Mouse (Mus musculus) forebrain, embryonic 11.5 days (tissue): ENCODE measurements around the gene Cd109. TPM values are rescaled to one million over a fixed set of nuclear protein-coding genes. Genes with fewer than 3 reads are reported as not detected.

Experiments used
- ATAC-seq: fragments of 200-750 bp; cut with Nextera tagmentation; replicated peaks from 2 replicates; pipeline ENCODE4 v1.8.0; 2017; ENCODE audit warnings: moderate TSS enrichment; ENCODE audit not compliant: low FRiP score
- DNase-seq: peaks from one replicate; pipeline ENCODE4 v3.0.0-alpha.2; 2017; ENCODE audit warnings: low spot score
- H3K27ac ChIP-seq: fragments of 300-500 bp; sonication (generic); 2 replicates; pipeline ENCODE4 v1.5.1; 2014; ENCODE audit warnings: low read depth, low read length
- H3K27me3 ChIP-seq: fragments of 300-500 bp; sonication (generic); 2 replicates; pipeline ENCODE4 v1.6.1; 2014; ENCODE audit warnings: mild to moderate bottlenecking, low read length, mixed read lengths; ENCODE audit not compliant: control insufficient read depth, insufficient read depth
- H3K36me3 ChIP-seq: fragments of 300-500 bp; sonication (generic); 2 replicates; pipeline ENCODE4 v1.6.1; 2014; ENCODE audit warnings: mild to moderate bottlenecking, low read length, moderate library complexity, mixed read lengths; ENCODE audit not compliant: control insufficient read depth, insufficient read depth
- H3K4me1 ChIP-seq: fragments of 300-500 bp; sonication (generic); replicated peaks from 2 replicates; pipeline ENCODE4 v1.6.1; 2014; ENCODE audit warnings: low read length, mixed read lengths; ENCODE audit not compliant: control insufficient read depth, insufficient read depth
- H3K4me2 ChIP-seq: fragments of 300-500 bp; sonication (generic); 2 replicates; pipeline ENCODE4 v1.6.1; 2014; ENCODE audit warnings: low read depth, mild to moderate bottlenecking, low read length, moderate library complexity, mixed read lengths; ENCODE audit not compliant: severe bottlenecking
- H3K4me3 ChIP-seq: fragments of 300-500 bp; sonication (generic); 2 replicates; pipeline ENCODE4 v1.5.1; 2014; ENCODE audit warnings: low read depth, low read length
- H3K9ac ChIP-seq: fragments of 300-500 bp; sonication (generic); 2 replicates; pipeline ENCODE4 v1.6.1; 2014; ENCODE audit warnings: low read length
- H3K9me3 ChIP-seq: fragments of 300-500 bp; sonication (generic); 2 replicates; pipeline ENCODE4 v1.6.1; 2016; ENCODE audit warnings: low read length, mixed read lengths; ENCODE audit not compliant: control insufficient read depth
- WGBS: fragments of 180-500 bp; shearing (Covaris S2); extraction: QIAGEN DNeasy Blood & Tissue Kit; methylation state at CpG from one replicate; pipeline ENCODE4 v1.1.7; 2014; 5-methylcytosine and 5-hydroxymethylcytosine counted together
- polyA plus RNA-seq: library from polyadenylated mRNA; unstranded; fragments of >200 nt; fragmentation: Nextera tagmentation; extraction: Ambion mirVana; gene quantifications from 2 replicates; pipeline ENCODE4 v1.2.1, GENCODE M21; 2014

The Cd109 gene
- polyA plus RNA-seq: 4.6 and 5.4 TPM in 2 replicates

GRCm38 (mm10) chr9:78615401-78616021 is at the start of gene Cd109:
Gene Cd109 (plus strand): TSS chr9:78615546.
- no peak within 1 kb of the TSS for H3K27ac ChIP-seq

DNA sequence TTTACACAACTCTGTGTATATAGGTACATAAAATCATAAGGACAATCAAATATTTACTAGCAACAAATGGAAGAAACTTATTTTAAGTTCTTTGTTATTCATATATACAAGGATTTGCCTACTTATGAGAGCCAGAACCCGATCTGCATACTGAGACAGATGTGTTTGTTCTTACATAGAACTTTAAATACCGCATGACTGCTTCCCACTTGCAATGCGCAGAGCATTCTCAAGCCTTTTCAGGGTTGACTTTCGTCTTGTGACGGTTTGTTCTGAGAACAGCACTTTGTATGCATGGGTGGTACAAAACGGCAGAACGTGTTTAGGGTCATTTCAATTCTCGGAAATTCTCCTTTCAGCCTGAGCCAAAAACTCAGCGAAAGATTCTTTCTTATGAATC is 45.4 kb upstream of the Cd109 start:
- 93% methylated on average over 9 of the region's 9 CpGs for WGBS
- Histone ChIP-seq H3K36me3 (no peaks in the 10 kb centered on the region), H3K4me3 (no peak overlapping the region), H3K9ac (no peak overlapping the region), H3K27ac (no peak overlapping the region), H3K27me3 (no peaks in the 10 kb centered on the region), H3K9me3 (no peaks in the 10 kb centered on the region), H3K4me1 (no peaks in the 10 kb centered on the region), H3K4me2 (no peak overlapping the region)
- no peak for ATAC-seq
- DNase-seq: no peak

More at GRCm38 (mm10) chr9:78615401-78616021, at the start of gene Cd109:
- H3K4me2 ChIP-seq: peak within 1 kb of the TSS; percentile 96
- peaks cover 5% of the 10 kb centered on the region for H3K4me1 ChIP-seq
- no peaks in the 10 kb centered on the region for H3K9me3 ChIP-seq
- ATAC-seq (peak; percentile 82), DNase-seq (peak; percentile 75)
- H3K27me3 ChIP-seq: peaks cover 8% of the 10 kb centered on the region
- no peaks in the 10 kb centered on the region for H3K36me3 ChIP-seq
- peak within 1 kb of the TSS; percentile 55 for H3K4me3 ChIP-seq
- under 1% methylated on average over 43 of the region's 43 CpGs for WGBS
- peak within 1 kb of the TSS; percentile 76 for H3K9ac ChIP-seq

DNA sequence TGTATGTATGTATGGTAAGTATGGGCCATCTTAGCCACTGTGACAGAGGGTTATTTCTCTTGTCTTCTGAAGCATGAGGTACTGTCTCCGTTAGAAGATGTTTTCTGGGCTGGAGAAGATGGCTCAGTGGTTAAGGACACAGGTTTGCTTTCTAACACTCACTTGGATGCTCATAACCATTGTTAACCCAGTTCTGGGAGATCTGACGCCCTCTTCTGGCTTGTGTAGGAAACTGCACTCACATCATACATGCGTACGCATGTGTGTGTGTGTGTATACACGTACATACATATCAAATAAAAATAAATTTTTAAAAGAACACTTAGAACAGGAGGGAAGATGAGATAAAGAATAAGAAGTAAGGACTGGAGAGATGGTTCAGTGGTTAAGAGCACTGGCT is 38.9 kb upstream of the Cd109 start:
- no peaks in the 10 kb centered on the region; the same call in 1 of the 2 replicates for H3K36me3 ChIP-seq
- no peak overlapping the region for H3K4me3 ChIP-seq
- ATAC-seq (no peak), DNase-seq (no peak)
- H3K27me3 ChIP-seq: no peaks in the 10 kb centered on the region
- 91% methylated on average over 5 of the region's 5 CpGs for WGBS
- H3K27ac ChIP-seq: no peak overlapping the region
- no peak overlapping the region for H3K9ac ChIP-seq
- H3K9me3 ChIP-seq: no peaks in the 10 kb centered on the region
- no peak overlapping the region for H3K4me2 ChIP-seq
- no peaks in the 10 kb centered on the region for H3K4me1 ChIP-seq

GRCm38 (mm10) chr9:78578824-78579223 is 36.5 kb upstream of the Cd109 start:
- Histone ChIP-seq H3K27me3 (no peaks in the 10 kb centered on the region), H3K9ac (no peak overlapping the region), H3K9me3 (no peaks in the 10 kb centered on the region), H3K4me3 (no peak overlapping the region), H3K4me1 (no peaks in the 10 kb centered on the region), H3K27ac (no peak overlapping the region), H3K36me3 (no peaks in the 10 kb centered on the region; the same call in 1 of the 2 replicates), H3K4me2 (no peak overlapping the region)
- WGBS: 92% methylated on average over 7 of the region's 7 CpGs
- no peak for DNase-seq
- ATAC-seq: no peak

GRCm38 (mm10) chr9:78579644-78580396 is 35.5 kb upstream of the Cd109 start:
- H3K9ac ChIP-seq: no peak overlapping the region
- no peaks in the 10 kb centered on the region for H3K4me1 ChIP-seq
- no peak overlapping the region for H3K4me3 ChIP-seq
- H3K27ac ChIP-seq: no peak overlapping the region
- no peaks in the 10 kb centered on the region for H3K27me3 ChIP-seq
- no peak for ATAC-seq
- no peak for DNase-seq
- no peak overlapping the region for H3K4me2 ChIP-seq
- H3K9me3 ChIP-seq: no peaks in the 10 kb centered on the region
- no peaks in the 10 kb centered on the region; the same call in 1 of the 2 replicates for H3K36me3 ChIP-seq
- WGBS: 52% methylated on average over 10 of the region's 10 CpGs

DNA sequence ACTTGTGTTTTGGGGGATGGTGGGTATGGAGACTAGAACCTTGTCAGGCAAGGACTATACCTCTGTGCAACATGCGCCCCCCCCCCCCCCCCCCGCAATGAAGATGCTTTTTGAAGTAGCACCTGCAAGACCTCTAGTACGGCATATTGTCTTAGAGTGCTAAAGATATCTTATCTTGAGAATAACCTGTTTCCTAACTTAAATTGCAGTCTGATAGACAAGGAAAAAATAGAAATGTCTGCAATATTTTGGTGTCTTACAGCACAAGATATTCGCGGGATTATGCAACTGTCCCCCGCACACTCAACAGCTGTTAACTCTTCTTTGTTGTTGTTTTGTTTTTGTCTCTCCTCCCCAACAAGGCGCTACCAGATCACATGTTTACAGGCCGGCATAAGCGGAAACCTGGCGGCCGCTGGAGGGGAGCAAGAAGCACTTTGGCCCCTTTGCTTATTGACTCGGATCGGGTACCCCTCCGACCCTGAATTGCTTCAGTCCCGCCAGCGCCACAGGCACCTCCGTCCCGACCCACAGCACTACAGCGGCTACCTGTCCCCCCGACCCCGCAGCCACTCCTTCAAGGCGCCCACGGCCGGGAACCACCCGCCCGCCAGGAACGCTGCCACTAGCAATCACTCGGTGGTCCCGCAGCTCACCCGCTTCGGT is 28.0 kb upstream of the Cd109 start:
- 1% methylated on average over 31 of the region's 31 CpGs for WGBS
- H3K4me1 ChIP-seq: no peaks in the 10 kb centered on the region
- no peak overlapping the region; the same call in 1 of the 2 replicates for H3K27ac ChIP-seq
- H3K9me3 ChIP-seq: no peaks in the 10 kb centered on the region
- peak overlapping the region; percentile 62 for H3K4me3 ChIP-seq
- DNase-seq (no peak), ATAC-seq (peak; percentile 76; the same call in 1 of the 2 replicates)
- peak overlapping the region; percentile 74 for H3K9ac ChIP-seq
- peak overlapping the region; percentile 67 for H3K4me2 ChIP-seq
- H3K27me3 ChIP-seq: no peaks in the 10 kb centered on the region
- H3K36me3 ChIP-seq: no peaks in the 10 kb centered on the region

DNA sequence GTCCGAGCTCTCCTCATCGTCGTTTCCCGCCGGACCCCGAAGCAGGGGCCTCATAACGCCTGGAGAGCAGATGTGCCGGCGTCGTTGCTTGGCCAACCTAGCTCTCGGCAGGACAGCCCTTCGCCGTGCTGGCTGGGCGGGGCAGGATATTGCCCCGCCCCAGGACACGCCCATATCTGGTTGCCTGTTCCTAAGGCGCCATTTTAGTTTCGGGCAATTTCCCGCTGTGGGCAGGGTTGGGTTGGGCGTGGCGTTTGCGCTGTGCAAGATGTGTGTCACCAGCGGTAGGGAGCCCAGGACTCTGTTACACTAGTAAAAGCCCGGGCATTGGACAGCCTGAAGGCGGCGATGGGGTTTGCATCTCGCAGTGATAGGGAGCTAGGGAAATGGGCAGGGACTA is 27.4 kb upstream of the Cd109 start, which contains the start of gene Slc17a5:
Gene Slc17a5 (minus strand): TSS at position 128 of the 400 bp plus-strand sequence.
- Histone ChIP-seq H3K4me1 (no peaks in the 10 kb centered on the region), H3K36me3 (no peaks in the 10 kb centered on the region), H3K9me3 (no peaks in the 10 kb centered on the region), H3K4me3 (peak within 1 kb of the TSS; percentile 62), H3K27ac (no peak within 1 kb of the TSS; the same call in 1 of the 2 replicates), H3K9ac (peak within 1 kb of the TSS; percentile 74), H3K27me3 (no peaks in the 10 kb centered on the region), H3K4me2 (peak within 1 kb of the TSS; percentile 67)
- ATAC-seq (peak; percentile 98), DNase-seq (peak; percentile 96)
- 0% methylated on average over 27 of the region's 27 CpGs for WGBS

GRCm38 (mm10) chr9:78588411-78589033 is 26.8 kb upstream of the Cd109 start:
- 82% methylated on average over 10 of the region's 10 CpGs for WGBS
- Histone ChIP-seq H3K27ac (no peak overlapping the region), H3K9ac (peak overlapping the region; percentile 74)

More at GRCm38 (mm10) chr9:78588411-78589033, 26.8 kb upstream of the Cd109 start:
- ATAC-seq (peak; percentile 26; the same call in 1 of the 2 replicates), DNase-seq (no peak)
- Histone ChIP-seq H3K36me3 (no peaks in the 10 kb centered on the region), H3K9me3 (no peaks in the 10 kb centered on the region), H3K4me2 (peak overlapping the region; percentile 67), H3K27me3 (no peaks in the 10 kb centered on the region), H3K4me3 (peak overlapping the region; percentile 62), H3K4me1 (no peaks in the 10 kb centered on the region)
